Mouse (Mus musculus) naive thymus-derived CD4-positive, alpha-beta T cell, adult 2 months (primary cell): ENCODE results near the gene Elof1.
A peak's percentile ranks its signal among the peaks of the same experiment; 100 is the strongest.
"Not testable (repeated sequence)": the region's sequence is repeated elsewhere in the genome, so short reads cannot be mapped to it uniquely, and the experiment has no call there.

ENCODE experiments used
- DNase-seq: peaks from one replicate; pipeline ENCODE4 v3.0.0-alpha.2; 2011; ENCODE audit warnings: low read depth

The Elof1 gene

GRCm38 (mm10) chr9:22092746-22093145 is 24.2 kb downstream of the Elof1 start:
- no peak for DNase-seq

DNA sequence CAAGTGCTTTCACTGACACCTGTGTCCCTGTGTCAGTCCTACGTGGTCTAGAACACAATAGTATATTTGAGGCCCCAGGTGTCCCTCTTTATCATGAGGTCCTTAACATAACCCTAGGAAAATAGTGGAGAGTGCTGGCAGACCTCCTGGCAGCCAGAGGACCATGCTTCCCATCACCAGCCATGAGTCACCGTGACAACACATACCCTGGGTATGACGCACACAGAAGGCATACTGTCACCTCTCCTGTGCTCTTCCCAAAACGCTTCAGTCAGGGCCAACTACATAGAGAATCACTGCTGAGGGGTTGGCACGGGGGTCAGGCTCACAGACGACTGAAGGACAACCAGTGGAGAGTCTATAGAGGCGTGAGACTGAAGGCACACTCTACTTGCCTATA is 27.0 kb downstream of the Elof1 start:
- no peak for DNase-seq

DNA sequence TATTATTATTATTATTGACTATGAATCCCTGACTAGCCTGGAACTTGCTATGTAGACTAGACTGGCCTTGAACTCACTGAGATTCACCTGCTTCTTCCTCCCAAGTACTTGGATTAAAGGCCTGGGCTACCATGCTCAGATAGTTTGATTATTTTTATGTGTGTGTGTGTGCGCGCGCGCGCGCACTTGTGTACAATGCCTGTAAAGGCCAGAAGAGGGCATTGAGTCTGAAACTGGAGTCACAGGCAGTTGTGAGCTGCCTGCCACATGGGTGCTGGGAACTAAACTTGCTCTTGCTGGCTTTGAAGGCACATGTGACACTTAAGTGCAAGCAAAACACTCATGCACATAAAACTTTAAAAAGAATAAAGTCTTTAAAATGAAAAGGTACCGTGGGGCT is 27.7 kb downstream of the Elof1 start:
- DNase-seq = no peak

DNA sequence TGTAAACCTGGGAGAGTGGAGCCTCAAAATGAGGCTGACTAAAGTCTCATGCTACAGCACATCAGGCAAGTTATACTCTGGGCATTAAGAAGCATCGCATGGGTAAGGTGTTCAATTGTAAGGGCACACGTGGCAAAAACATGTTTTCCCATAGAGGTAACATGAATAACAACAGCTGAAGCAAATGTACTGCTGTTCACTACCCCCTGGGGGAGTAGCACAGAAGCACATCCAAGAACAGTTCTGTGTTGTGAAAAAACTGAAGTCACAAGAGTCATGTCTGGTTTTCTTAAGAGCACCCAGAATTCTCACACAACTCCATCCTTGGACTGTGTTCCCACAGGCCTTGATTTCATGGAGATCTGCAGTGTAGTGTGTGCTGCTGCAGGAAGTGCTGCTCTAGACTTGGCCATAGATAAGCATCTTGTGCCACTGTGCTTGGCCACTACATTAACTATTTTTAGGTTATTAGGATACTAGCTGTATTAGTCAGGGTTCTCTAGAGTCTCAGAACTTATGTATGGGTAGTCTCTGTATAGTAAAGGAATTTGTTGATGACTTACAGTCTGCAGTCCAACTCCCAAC is 29.8 kb downstream of the Elof1 start:
- no peak for DNase-seq

- DNase-seq = no peak
These were observed 31.0 kb downstream of the Elof1 start for GRCm38 (mm10) chr9:22086012-22086411.

DNA sequence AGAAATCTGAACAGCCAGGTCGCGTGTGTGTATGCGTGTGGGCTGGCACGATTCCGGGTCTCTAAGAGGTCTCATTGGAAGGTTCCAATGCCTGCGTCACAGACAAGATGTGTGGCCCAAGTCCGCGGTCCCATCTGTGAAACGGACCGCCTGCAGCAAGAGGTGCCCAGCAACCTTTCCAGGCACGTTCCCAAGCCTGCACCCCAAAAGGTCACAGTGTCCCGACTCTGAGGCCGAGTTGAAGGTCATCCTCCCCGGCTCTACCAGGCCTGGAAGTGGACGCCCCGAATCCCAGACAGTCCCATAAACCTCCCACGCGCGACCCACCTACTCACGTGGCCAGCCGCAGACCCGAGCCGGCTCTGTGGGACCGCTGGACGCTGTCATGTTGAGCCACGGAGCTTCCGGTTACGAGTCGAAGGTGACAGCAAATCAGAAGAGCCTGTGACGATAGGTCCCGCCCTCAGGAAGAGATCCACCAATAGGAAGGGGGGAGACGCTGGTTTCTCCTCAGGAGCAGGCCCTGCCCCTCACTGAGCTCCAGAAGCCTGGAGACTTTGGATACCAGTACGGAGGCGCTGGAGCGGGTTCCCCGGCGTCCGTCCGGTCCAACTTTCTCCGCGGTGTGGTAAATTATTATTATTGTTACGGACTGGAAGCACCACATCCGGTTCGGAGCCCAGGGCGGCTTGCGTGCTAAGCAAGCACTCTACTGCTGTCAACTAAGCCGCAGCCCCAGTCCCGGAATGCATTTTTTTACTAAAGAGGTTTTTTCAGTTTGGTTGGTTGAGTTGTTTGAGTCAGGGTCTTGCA is 31.7 kb downstream of the Elof1 start, which contains the start of gene Ecsit:
TSS of gene Ecsit (minus strand) at position 417 of the 813 bp plus-strand sequence.
- DNase-seq = peak; percentile 95

DNA sequence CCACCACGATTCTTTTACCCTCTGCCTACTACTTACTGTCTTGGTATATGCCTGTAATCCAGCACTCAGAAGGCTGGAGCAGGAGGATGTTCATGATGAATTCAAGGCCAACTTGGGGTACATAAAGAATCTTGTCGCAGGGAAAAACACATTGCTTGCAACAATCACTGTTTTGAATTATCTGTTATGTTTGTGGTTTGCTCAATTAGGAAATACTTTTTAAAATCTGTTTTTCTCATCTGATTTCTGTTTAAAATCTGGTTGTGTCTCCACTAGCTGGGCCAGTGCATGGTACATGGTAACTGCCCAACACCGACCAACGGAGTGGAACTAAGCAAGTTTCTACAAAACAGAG is 32.3 kb downstream of the Elof1 start:
- no peak for DNase-seq

DNA sequence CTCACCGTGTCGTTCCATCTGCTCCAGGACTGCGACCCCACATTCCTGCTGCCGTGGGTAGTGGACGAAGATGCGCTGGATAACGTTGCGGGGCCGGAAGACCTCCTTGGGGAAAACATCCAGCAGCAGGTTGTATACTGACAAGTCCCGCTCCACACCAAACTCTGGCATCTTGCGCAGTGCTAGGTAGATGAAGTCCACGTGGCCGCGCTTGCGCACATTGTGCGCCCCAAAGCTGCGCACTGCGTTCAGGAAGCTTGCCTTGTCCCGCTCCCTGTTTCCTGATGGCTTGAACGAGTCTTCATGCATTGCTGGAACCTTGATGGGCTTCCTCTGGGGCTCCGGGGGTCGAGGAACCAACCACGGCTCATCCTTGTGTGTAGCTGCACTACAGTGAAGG is 40.7 kb downstream of the Elof1 start:
- DNase-seq = no peak

DNA sequence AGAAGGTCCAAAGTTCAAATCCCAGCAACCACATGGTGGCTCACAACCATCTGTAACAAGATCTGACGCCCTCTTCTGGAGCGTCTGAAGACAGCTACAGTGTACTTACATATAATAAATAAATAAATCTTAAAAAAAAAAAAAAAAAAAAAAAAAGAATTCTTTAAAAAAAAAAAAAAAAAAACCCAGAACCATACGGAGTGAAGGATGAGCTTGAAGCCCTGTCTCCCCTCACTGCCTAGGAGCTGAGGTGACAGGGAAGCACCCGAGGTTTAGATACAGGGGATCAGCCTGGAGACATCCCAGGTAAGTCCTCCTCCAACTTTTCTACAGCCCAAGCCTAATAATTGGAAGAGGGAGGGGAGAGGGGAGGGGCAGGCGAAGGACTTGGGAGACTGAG is 41.2 kb downstream of the Elof1 start:
- DNase-seq = not testable (repeated sequence)

GRCm38 (mm10) chr9:22072276-22072675 is 44.7 kb downstream of the Elof1 start:
- no peak for DNase-seq

DNA sequence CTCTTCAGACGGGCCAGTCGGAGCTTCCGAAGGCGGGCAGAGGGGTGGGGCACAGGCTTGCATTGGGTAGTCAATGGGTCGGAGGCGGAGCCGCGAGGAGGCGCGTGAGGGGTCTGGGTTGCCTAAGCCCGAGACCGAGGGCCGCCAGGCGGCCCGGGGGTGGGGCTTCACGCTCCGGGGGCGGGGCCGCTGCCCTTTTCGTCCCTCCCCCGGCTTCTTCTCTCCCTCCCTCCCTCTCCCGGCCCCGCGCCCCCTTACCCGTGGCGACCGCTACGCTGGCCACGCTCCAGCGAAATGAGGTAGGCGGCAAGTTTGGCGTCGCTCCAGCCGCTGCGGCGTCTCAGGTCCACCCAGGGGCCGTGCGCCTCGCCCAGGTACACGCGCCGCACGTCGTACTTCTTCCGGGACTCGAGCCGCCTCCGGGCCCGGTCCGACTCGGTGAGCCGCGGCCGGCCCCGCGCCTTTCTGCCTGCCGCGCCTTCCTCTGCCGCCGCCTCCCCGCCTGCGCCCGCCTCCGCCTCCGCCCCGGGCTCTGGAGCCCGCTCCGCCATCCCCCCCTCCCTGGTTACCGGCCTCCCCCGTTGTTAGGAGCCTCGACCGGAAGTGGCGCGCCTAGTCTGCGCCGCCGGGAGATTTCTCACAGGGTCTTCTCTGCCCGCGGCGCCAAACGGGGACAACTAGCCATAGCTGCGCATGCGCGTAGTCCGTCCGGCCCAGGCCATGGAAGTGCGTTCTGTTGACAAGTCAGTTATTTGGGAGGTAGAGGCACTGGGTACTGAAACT is 46.0 kb downstream of the Elof1 start, which contains the start of the genes Gm49318 and Zfp653:
TSS of gene Gm49318 (minus strand) at position 469 of the 783 bp plus-strand sequence.
TSS of gene Zfp653 (minus strand) at position 586 of the 783 bp plus-strand sequence.
- DNase-seq = peak; percentile 97

GRCm38 (mm10) chr9:22069881-22070553 is 47.0 kb downstream of the Elof1 start:
- no peak for DNase-seq

GRCm38 (mm10) chr9:22067195-22067594 is 49.8 kb downstream of the Elof1 start:
- DNase-seq = no peak

GRCm38 (mm10) chr9:22066433-22066832 is 50.5 kb downstream of the Elof1 start:
- peak; percentile 67 for DNase-seq

DNA sequence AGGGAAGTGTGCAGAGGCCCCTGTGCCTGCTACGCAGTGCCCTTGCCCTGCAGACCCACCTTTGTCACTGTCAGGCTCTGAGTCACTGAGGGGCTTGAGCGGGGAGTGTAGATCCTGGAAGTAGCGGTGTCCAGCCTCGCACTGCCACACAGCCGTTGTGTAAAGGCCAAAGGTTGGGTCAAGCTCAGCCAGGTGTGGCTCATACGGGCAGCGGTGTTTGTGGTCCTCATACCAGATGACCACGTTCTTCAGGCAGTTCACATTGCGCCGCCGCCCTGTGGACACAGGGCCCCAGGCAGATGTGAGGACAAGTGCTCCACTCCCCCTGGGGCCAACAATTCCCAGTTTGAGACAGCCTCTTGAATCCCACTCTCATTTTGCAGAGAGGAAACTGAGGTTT is 51.3 kb downstream of the Elof1 start:
- no peak for DNase-seq

- DNase-seq = no peak
These were observed 52.6 kb downstream of the Elof1 start for GRCm38 (mm10) chr9:22064341-22064740.
